In the genomic region with DNA sequence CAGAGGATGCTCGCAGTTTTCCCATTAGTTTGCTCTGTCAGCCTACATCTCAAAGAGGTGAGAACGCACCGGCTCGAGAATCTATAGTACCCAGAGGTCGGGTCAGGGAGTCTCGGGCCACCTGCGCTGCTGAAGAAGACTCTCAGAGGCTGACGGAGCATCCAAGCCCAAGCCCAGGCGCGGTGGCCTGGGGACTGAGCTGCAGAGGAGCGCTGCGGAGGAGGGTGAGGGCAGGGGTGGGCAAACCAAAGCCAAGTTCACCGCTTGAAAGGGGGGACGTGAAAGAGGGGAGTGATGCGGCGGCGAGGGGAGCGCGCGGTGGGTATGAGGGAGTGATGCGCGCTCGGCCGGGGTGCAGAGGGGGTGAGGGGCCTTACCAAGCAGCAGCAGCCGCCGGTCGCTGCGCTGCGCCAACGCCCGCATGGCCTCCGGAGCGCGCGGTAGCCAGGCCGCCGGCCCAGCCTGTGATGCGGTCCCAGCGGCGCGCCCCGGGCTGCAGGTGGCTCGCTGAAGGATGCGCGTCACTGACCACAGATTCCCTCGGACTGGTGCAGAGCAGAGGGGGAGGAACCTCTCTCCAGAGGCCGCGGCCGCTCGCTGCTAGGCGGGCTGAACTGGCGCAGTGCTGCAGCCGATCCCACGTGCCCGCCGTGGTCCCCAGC, we compare ENCODE assay signal across 8 mouse cellular contexts. TPM values are rescaled to one million over a fixed set of nuclear protein-coding genes. Genes with fewer than 3 reads are reported as not detected.
DNase-seq lines count a peak whose midpoint lies in the region; ATAC-seq and TF ChIP-seq lines count a peak whose summit lies in the region.

A gene (minus strand): TSS at position 647 of the 662 bp plus-strand sequence.

- H3K9me3 ChIP-seq in ES-Bruce4 (replicated peaks; ENCODE audit: control insufficient read depth, insufficient read depth, low read length, poor library complexity, severe bottlenecking), result peaks cover 3% of the 10 kb centered on the region; the same call in 1 of the 2 replicates
- no peaks in the 10 kb centered on the region for H3K9me3 ChIP-seq in hindbrain, embryonic 10.5 days
- H3K9me3 ChIP-seq in limb, embryonic 12.5 days, result no peaks in the 10 kb centered on the region
- H3K9me3 ChIP-seq in midbrain, embryonic 16.5 days (replicated peaks; ENCODE audit: control insufficient read depth, low read length, poor library complexity, severe bottlenecking), result no peaks in the 10 kb centered on the region
- no peaks in the 10 kb centered on the region for H3K9me3 ChIP-seq in stomach, embryonic 15.5 days

- H3K27ac ChIP-seq in ES-Bruce4 (ENCODE audit: insufficient read depth, low read length), result no peak within 1 kb of the TSS
- no peak within 1 kb of the TSS for H3K27ac ChIP-seq in hindbrain, embryonic 10.5 days
- H3K27ac ChIP-seq in limb, embryonic 12.5 days, result no peak within 1 kb of the TSS
- no peak within 1 kb of the TSS for H3K27ac ChIP-seq in midbrain, embryonic 16.5 days (ENCODE audit: low read length)
- H3K27ac ChIP-seq in stomach, embryonic 15.5 days, result no peak within 1 kb of the TSS

- no peaks in the 10 kb centered on the region for H3K4me1 ChIP-seq in ES-Bruce4 (ENCODE audit: control insufficient read depth, insufficient read depth, low read length)
- peaks cover 16% of the 10 kb centered on the region for H3K4me1 ChIP-seq in hindbrain, embryonic 10.5 days (replicated peaks)
- H3K4me1 ChIP-seq in limb, embryonic 12.5 days (replicated peaks), result peaks cover 12% of the 10 kb centered on the region
- peaks cover 5% of the 10 kb centered on the region; the same call in 1 of the 2 replicates for H3K4me1 ChIP-seq in midbrain, embryonic 16.5 days (ENCODE audit: control insufficient read depth, insufficient read depth, low read length)
- peaks cover 10% of the 10 kb centered on the region for H3K4me1 ChIP-seq in stomach, embryonic 15.5 days

- no peak for TF ChIP-seq EP300 in ES-Bruce4 (IDR thresholded peaks at IDR 0.05; ENCODE audit: insufficient read depth, low read depth, low read length)

- peak; percentile 45 for DNase-seq in adrenal gland, postnatal 14 days
- DNase-seq in adrenal gland, adult (ENCODE audit: inconsistent age in 2 of 2, low spot score in 1 of 2), result no peak
- DNase-seq in embryo, embryonic 11 days, result peak; percentile 72
- DNase-seq in hindbrain, embryonic 10.5 days (ENCODE audit: low spot score), result peak; percentile 56

- H3K4me3 ChIP-seq in ES-Bruce4 (ENCODE audit: low read depth, low read length), result peak within 1 kb of the TSS; percentile 56
- H3K4me3 ChIP-seq in hindbrain, embryonic 10.5 days, result peak within 1 kb of the TSS; percentile 59
- peak within 1 kb of the TSS; percentile 45 for H3K4me3 ChIP-seq in limb, embryonic 12.5 days (replicated peaks)
- peak within 1 kb of the TSS; percentile 47 for H3K4me3 ChIP-seq in midbrain, embryonic 16.5 days (ENCODE audit: low read depth, low read length)
- H3K4me3 ChIP-seq in stomach, embryonic 15.5 days (replicated peaks), result peak within 1 kb of the TSS; percentile 34

- under 1% methylated on average over 56 of the region's 56 CpGs for WGBS in hindbrain, embryonic 10.5 days
- 1% methylated on average over 56 of the region's 56 CpGs for WGBS in limb, embryonic 12.5 days
- 2% methylated on average over 52 of the region's 56 CpGs for WGBS in midbrain, embryonic 16.5 days
- WGBS in stomach, embryonic 15.5 days, result under 1% methylated on average over 49 of the region's 56 CpGs

- no peak for TF ChIP-seq POLR2A in ES-Bruce4 (IDR thresholded peaks at IDR 0.05; ENCODE audit: insufficient read depth, low read length)

- peak within 1 kb of the TSS; percentile 72 for H3K4me2 ChIP-seq in limb, embryonic 12.5 days
- peak within 1 kb of the TSS; percentile 65 for H3K4me2 ChIP-seq in midbrain, embryonic 16.5 days (ENCODE audit: low read length)
- peak within 1 kb of the TSS; percentile 64 for H3K4me2 ChIP-seq in stomach, embryonic 15.5 days

- peaks cover 7% of the 10 kb centered on the region for H3K27me3 ChIP-seq in ES-Bruce4 (ENCODE audit: control insufficient read depth, insufficient read depth, low read length, poor library complexity, severe bottlenecking)
- peaks cover 62% of the 10 kb centered on the region for H3K27me3 ChIP-seq in hindbrain, embryonic 10.5 days (ENCODE audit: insufficient read depth, poor library complexity, severe bottlenecking)
- H3K27me3 ChIP-seq in limb, embryonic 12.5 days, result peaks cover 54% of the 10 kb centered on the region
- H3K27me3 ChIP-seq in midbrain, embryonic 16.5 days (ENCODE audit: control insufficient read depth, insufficient read depth, low read depth, low read length), result peaks cover 21% of the 10 kb centered on the region
- peaks cover 39% of the 10 kb centered on the region for H3K27me3 ChIP-seq in stomach, embryonic 15.5 days (replicated peaks)

- H3K9ac ChIP-seq in ES-Bruce4 (ENCODE audit: low read depth, poor library complexity, severe bottlenecking), result peak within 1 kb of the TSS; percentile 2
- peak within 1 kb of the TSS; percentile 38; the same call in 1 of the 2 replicates for H3K9ac ChIP-seq in limb, embryonic 12.5 days (replicated peaks)
- H3K9ac ChIP-seq in midbrain, embryonic 16.5 days (ENCODE audit: low read depth, low read length), result peak within 1 kb of the TSS; percentile 66
- no peak within 1 kb of the TSS for H3K9ac ChIP-seq in stomach, embryonic 15.5 days

- no peaks in the 10 kb centered on the region for H3K36me3 ChIP-seq in ES-Bruce4 (ENCODE audit: control insufficient read depth, insufficient read depth, low read length, poor library complexity, severe bottlenecking)
- H3K36me3 ChIP-seq in hindbrain, embryonic 10.5 days, result no peaks in the 10 kb centered on the region
- H3K36me3 ChIP-seq in limb, embryonic 12.5 days, result no peaks in the 10 kb centered on the region
- no peaks in the 10 kb centered on the region for H3K36me3 ChIP-seq in midbrain, embryonic 16.5 days (ENCODE audit: control insufficient read depth, insufficient read depth, low read length)
- H3K36me3 ChIP-seq in stomach, embryonic 15.5 days, result no peaks in the 10 kb centered on the region

- ATAC-seq in limb, embryonic 12.5 days (ENCODE audit: insufficient number of reproducible peaks, insufficient read depth, low FRiP score, low TSS enrichment, low read depth), result 0 out of 2 replicates have a peak, but pooled peaks have one; percentile 52
- ATAC-seq in midbrain, embryonic 16.5 days, result peak; percentile 80
- ATAC-seq in stomach, embryonic 15.5 days (ENCODE audit: insufficient read depth, low FRiP score, low read depth), result peak; percentile 65; the same call in 1 of the 2 replicates

- no peak for TF ChIP-seq CTCF in ES-Bruce4 (IDR thresholded peaks at IDR 0.05; ENCODE audit: low read depth, low read length)

RNA-seq across cellular contexts. Expression of the gene that starts here (rescaled TPM):
- 0.07 and 0.94 TPM in 2 replicates for total RNA-seq in adrenal gland, postnatal 14 days (2021)
- 0.21 TPM in 1 of 2 replicates, not detected in the other for polyA plus RNA-seq in ES-Bruce4 (2011; ENCODE audit: insufficient read depth, insufficient read length, low read depth, missing spikeins)
- polyA plus RNA-seq in hindbrain, embryonic 10.5 days (2016; fragmentation: Nextera tagmentation; extraction: Ambion mirVana), result not detected in 2 replicates
- polyA plus RNA-seq in limb, embryonic 12.5 days (2016; fragmentation: Nextera tagmentation; extraction: Ambion mirVana), result 0.05 and 0.20 TPM in 2 replicates
- 1.2 TPM in 2 replicates for polyA plus RNA-seq in midbrain, embryonic 16.5 days (2015; fragmentation: Nextera tagmentation; extraction: Ambion mirVana)
- 0.35 and 0.52 TPM in 2 replicates for polyA plus RNA-seq in stomach, embryonic 15.5 days (2015; fragmentation: Nextera tagmentation; extraction: Ambion mirVana)

Comparison
In these comparisons a context has a peak if more than half of its experiments do, and no peak if none do; other contexts are left out.
1. Peak in DNase-seq in adrenal gland, postnatal 14 days; RNA of the gene not detected or under 1 TPM.
2. Peak in DNase-seq and H3K4me3 ChIP-seq in hindbrain, embryonic 10.5 days; RNA of the gene not detected or under 1 TPM.
3. Peak in ATAC-seq, H3K4me3 ChIP-seq, H3K9ac ChIP-seq and H3K4me2 ChIP-seq in limb, embryonic 12.5 days; RNA of the gene not detected or under 1 TPM.
4. Peak in ATAC-seq, H3K4me3 ChIP-seq and H3K4me2 ChIP-seq in stomach, embryonic 15.5 days; RNA of the gene not detected or under 1 TPM.